Mouse (Mus musculus) right cerebral cortex, postnatal 10 days (tissue): ENCODE data around the gene Eif2b2.

Experiments
- DNase-seq, 2 experiments: peaks; one replicate each; pipeline ENCODE4 v3.0.0; 2021; ENCODE audit warnings: low spot score in 2 of 2

Eif2b2 gene

GRCm38 (mm10) chr12:85219236-85219904, at the start of gene Eif2b2:
TSS of gene Eif2b2 (plus strand) at chr12:85219481.
- peak; percentile 99 for DNase-seq

GRCm38 (mm10) chr12:85169877-85170276, 49.4 kb upstream of the Eif2b2 start:
- no peak for DNase-seq

- DNase-seq: peak; percentile 53 to 58
Measured at GRCm38 (mm10) chr12:85170284-85170947, 48.9 kb upstream of the Eif2b2 start.

- DNase-seq: no peak
Measured at GRCm38 (mm10) chr12:85170948-85171307, 48.4 kb upstream of the Eif2b2 start.

GRCm38 (mm10) chr12:85174016-85174415, 45.3 kb upstream of the Eif2b2 start:
- DNase-seq: no peak

GRCm38 (mm10) chr12:85175087-85175675, 44.1 kb upstream of the Eif2b2 start:
- no peak for DNase-seq

- peak; percentile 78 to 79 for DNase-seq
Measured at GRCm38 (mm10) chr12:85175926-85176845, 43.1 kb upstream of the Eif2b2 start.

GRCm38 (mm10) chr12:85176846-85177523, 42.3 kb upstream of the Eif2b2 start:
- DNase-seq: no peak

GRCm38 (mm10) chr12:85177740-85178239, 41.5 kb upstream of the Eif2b2 start, which contains the start of gene Pgf:
TSS of gene Pgf (minus strand) at chr12:85177790.
- no peak for DNase-seq

- no peak for DNase-seq
Measured at GRCm38 (mm10) chr12:85178294-85178693, 41.0 kb upstream of the Eif2b2 start.

- DNase-seq: no peak
Measured at GRCm38 (mm10) chr12:85181475-85182344, 37.6 kb upstream of the Eif2b2 start.

- no peak for DNase-seq
Measured at GRCm38 (mm10) chr12:85182345-85182643, 37.0 kb upstream of the Eif2b2 start.

- DNase-seq: no peak
Measured at GRCm38 (mm10) chr12:85182898-85183297, 36.4 kb upstream of the Eif2b2 start.

- no peak for DNase-seq
Measured at GRCm38 (mm10) chr12:85184118-85184517, 35.2 kb upstream of the Eif2b2 start.

- DNase-seq: no peak
Measured at GRCm38 (mm10) chr12:85185810-85186209, 33.5 kb upstream of the Eif2b2 start.

GRCm38 (mm10) chr12:85186361-85186760, 32.9 kb upstream of the Eif2b2 start:
- no peak for DNase-seq

- DNase-seq: no peak
Measured at GRCm38 (mm10) chr12:85190290-85190689, 29.0 kb upstream of the Eif2b2 start.

- DNase-seq: peak in 1 of 2 experiments; percentile 38
Measured at GRCm38 (mm10) chr12:85192461-85193108, 26.7 kb upstream of the Eif2b2 start.

GRCm38 (mm10) chr12:85193146-85193545, 26.1 kb upstream of the Eif2b2 start:
- DNase-seq: no peak
